Mouse (Mus musculus): ENCODE data around the gene Btbd19. TPM values are rescaled to one million over a fixed set of nuclear protein-coding genes. Genes with fewer than 3 reads are reported as not detected.

Btbd19 gene
- polyA plus RNA-seq, 1 experiment from 2014 or later: 3.6 TPM

- no peak for DNase-seq (ENCODE audit: low spot score)
- H3K4me1 ChIP-seq: peaks cover 21% of the 10 kb centered on the region
- H3K4me3 ChIP-seq: no peak overlapping the region
- H3K36me3 ChIP-seq (replicated peaks): peaks cover 90% of the 10 kb centered on the region
- whole genome bisulfite sequencing: 78% methylated on average over 10 of the region's 10 CpGs
- H3K27ac ChIP-seq (replicated peaks): no peak overlapping the region
- no peaks in the 10 kb centered on the region for H3K27me3 ChIP-seq (replicated peaks; ENCODE audit: low read depth, poor library complexity, severe bottlenecking)
- no peaks in the 10 kb centered on the region for H3K9me3 ChIP-seq
Observed at GRCm38 (mm10) chr4:117104672-117105071, 20.9 kb downstream of the Btbd19 start.

GRCm38 (mm10) chr4:117101218-117101617, 24.3 kb downstream of the Btbd19 start:
- peaks cover 64% of the 10 kb centered on the region for H3K36me3 ChIP-seq (replicated peaks)
- 0 out of 2 replicates have a peak, but pooled peaks cover 13% of the 10 kb centered on the region for H3K27me3 ChIP-seq (replicated peaks; ENCODE audit: low read depth, poor library complexity, severe bottlenecking)
- H3K4me3 ChIP-seq: no peak overlapping the region
- WGBS: 37% methylated on average over 7 of the region's 7 CpGs
- H3K4me1 ChIP-seq: peaks cover 48% of the 10 kb centered on the region
- no peaks in the 10 kb centered on the region for H3K9me3 ChIP-seq
- no peak overlapping the region for H3K27ac ChIP-seq (replicated peaks)
- peak; percentile 55 for DNase-seq (ENCODE audit: low spot score)

- H3K27ac ChIP-seq (replicated peaks): no peak overlapping the region
- 73% methylated on average over 4 of the region's 4 CpGs for WGBS
- H3K4me3 ChIP-seq: no peak overlapping the region
- no peak for DNase-seq (ENCODE audit: low spot score)
- H3K36me3 ChIP-seq (replicated peaks): peaks cover 54% of the 10 kb centered on the region
- H3K27me3 ChIP-seq (replicated peaks; ENCODE audit: low read depth, poor library complexity, severe bottlenecking): 0 out of 2 replicates have a peak, but pooled peaks cover 13% of the 10 kb centered on the region
- H3K4me1 ChIP-seq: peaks cover 50% of the 10 kb centered on the region
- H3K9me3 ChIP-seq: no peaks in the 10 kb centered on the region
Observed at GRCm38 (mm10) chr4:117100036-117100435, 25.5 kb downstream of the Btbd19 start.

- Histone ChIP-seq H3K36me3 (replicated peaks) (peaks cover 41% of the 10 kb centered on the region), H3K4me3 (no peak overlapping the region; the same call in 1 of the 2 replicates), H3K9me3 (no peaks in the 10 kb centered on the region), H3K27me3 (replicated peaks; ENCODE audit: low read depth, poor library complexity, severe bottlenecking) (peaks cover 20% of the 10 kb centered on the region), H3K27ac (replicated peaks) (0 out of 2 replicates have a peak overlapping the region, but pooled peaks have one; percentile 36), H3K4me1 (peaks cover 46% of the 10 kb centered on the region)
- 66% methylated on average over 2 of the region's 2 CpGs for WGBS
- DNase-seq (ENCODE audit: low spot score): no peak
Observed at GRCm38 (mm10) chr4:117098764-117099036, 26.8 kb downstream of the Btbd19 start.

- Histone ChIP-seq H3K27ac (replicated peaks) (peak overlapping the region; percentile 36), H3K4me3 (peak overlapping the region; percentile 80; the same call in 1 of the 2 replicates), H3K27me3 (replicated peaks; ENCODE audit: low read depth, poor library complexity, severe bottlenecking) (peaks cover 20% of the 10 kb centered on the region), H3K4me1 (peaks cover 46% of the 10 kb centered on the region), H3K9me3 (no peaks in the 10 kb centered on the region), H3K36me3 (replicated peaks) (peaks cover 38% of the 10 kb centered on the region)
- DNase-seq (ENCODE audit: low spot score): peak; percentile 20
- WGBS: 65% methylated on average over 8 of the region's 8 CpGs
Observed at GRCm38 (mm10) chr4:117097969-117098763, 27.4 kb downstream of the Btbd19 start.

GRCm38 (mm10) chr4:117096666-117097065, 28.9 kb downstream of the Btbd19 start:
- peaks cover 20% of the 10 kb centered on the region for H3K27me3 ChIP-seq (replicated peaks; ENCODE audit: low read depth, poor library complexity, severe bottlenecking)
- peak; percentile 21 for DNase-seq (ENCODE audit: low spot score)
- H3K27ac ChIP-seq (replicated peaks): peak overlapping the region; percentile 89
- WGBS: 13% methylated on average over 5 of the region's 5 CpGs
- no peaks in the 10 kb centered on the region for H3K9me3 ChIP-seq
- peaks cover 26% of the 10 kb centered on the region for H3K36me3 ChIP-seq (replicated peaks)
- H3K4me3 ChIP-seq: peak overlapping the region; percentile 80
- H3K4me1 ChIP-seq: peaks cover 46% of the 10 kb centered on the region

- Histone ChIP-seq H3K4me1 (peaks cover 41% of the 10 kb centered on the region), H3K36me3 (replicated peaks) (peaks cover 19% of the 10 kb centered on the region), H3K4me3 (peak within 1 kb of the TSS; percentile 80), H3K27me3 (replicated peaks; ENCODE audit: low read depth, poor library complexity, severe bottlenecking) (peaks cover 20% of the 10 kb centered on the region), H3K9me3 (no peaks in the 10 kb centered on the region), H3K27ac (replicated peaks) (peak within 1 kb of the TSS; percentile 89)
- WGBS: under 1% methylated on average over 50 of the region's 50 CpGs
- peak; percentile 95 for DNase-seq (ENCODE audit: low spot score)
Observed at GRCm38 (mm10) chr4:117095551-117096452, 29.7 kb downstream of the Btbd19 start, which contains the start of gene Ptch2. Ptch2 (plus strand) TSS chr4:117096075.

- Histone ChIP-seq H3K4me1 (peaks cover 48% of the 10 kb centered on the region), H3K36me3 (replicated peaks) (peaks cover 9% of the 10 kb centered on the region), H3K27me3 (replicated peaks; ENCODE audit: low read depth, poor library complexity, severe bottlenecking) (peaks cover 20% of the 10 kb centered on the region), H3K4me3 (no peak overlapping the region), H3K27ac (replicated peaks) (peak overlapping the region; percentile 89; the same call in 1 of the 2 replicates), H3K9me3 (no peaks in the 10 kb centered on the region)
- DNase-seq (ENCODE audit: low spot score): no peak
- 84% methylated on average over 3 of the region's 3 CpGs for WGBS
Observed at GRCm38 (mm10) chr4:117094626-117095361, 30.7 kb downstream of the Btbd19 start.

GRCm38 (mm10) chr4:117090586-117090985, 34.9 kb downstream of the Btbd19 start:
- Histone ChIP-seq H3K4me3 (no peak overlapping the region), H3K4me1 (peaks cover 22% of the 10 kb centered on the region), H3K9me3 (no peaks in the 10 kb centered on the region), H3K36me3 (replicated peaks) (peaks cover 29% of the 10 kb centered on the region), H3K27ac (replicated peaks) (no peak overlapping the region), H3K27me3 (replicated peaks; ENCODE audit: low read depth, poor library complexity, severe bottlenecking) (peaks cover 6% of the 10 kb centered on the region)
- WGBS: 83% methylated on average over 7 of the region's 7 CpGs
- DNase-seq (ENCODE audit: low spot score): no peak

- 83% methylated on average over 7 of the region's 7 CpGs for WGBS
- DNase-seq (ENCODE audit: low spot score): no peak
- Histone ChIP-seq H3K27me3 (replicated peaks; ENCODE audit: low read depth, poor library complexity, severe bottlenecking) (no peaks in the 10 kb centered on the region), H3K9me3 (no peaks in the 10 kb centered on the region), H3K36me3 (replicated peaks) (peaks cover 45% of the 10 kb centered on the region), H3K27ac (replicated peaks) (no peak overlapping the region), H3K4me3 (no peak overlapping the region), H3K4me1 (peaks cover 15% of the 10 kb centered on the region)
Observed at GRCm38 (mm10) chr4:117087948-117088640, 37.4 kb downstream of the Btbd19 start.

GRCm38 (mm10) chr4:117071183-117071582, 54.3 kb downstream of the Btbd19 start:
- WGBS: 93% methylated on average over 5 of the region's 5 CpGs
- Histone ChIP-seq H3K27me3 (replicated peaks; ENCODE audit: low read depth, poor library complexity, severe bottlenecking) (no peaks in the 10 kb centered on the region), H3K4me3 (no peak overlapping the region), H3K27ac (replicated peaks) (no peak overlapping the region), H3K4me1 (no peaks in the 10 kb centered on the region), H3K9me3 (no peaks in the 10 kb centered on the region), H3K36me3 (replicated peaks) (peaks cover 99% of the 10 kb centered on the region)
- DNase-seq (ENCODE audit: low spot score): no peak

All from embryonic facial prominence, embryonic 10.5 days (tissue).